Mouse (Mus musculus): Measurements from ENCODE around the gene Retreg2. TPM values are rescaled to one million over a fixed set of nuclear protein-coding genes. Genes with fewer than 3 reads are reported as not detected.

The Retreg2 gene
- polyA plus RNA-seq, 1 experiment = 44.3 TPM

DNA sequence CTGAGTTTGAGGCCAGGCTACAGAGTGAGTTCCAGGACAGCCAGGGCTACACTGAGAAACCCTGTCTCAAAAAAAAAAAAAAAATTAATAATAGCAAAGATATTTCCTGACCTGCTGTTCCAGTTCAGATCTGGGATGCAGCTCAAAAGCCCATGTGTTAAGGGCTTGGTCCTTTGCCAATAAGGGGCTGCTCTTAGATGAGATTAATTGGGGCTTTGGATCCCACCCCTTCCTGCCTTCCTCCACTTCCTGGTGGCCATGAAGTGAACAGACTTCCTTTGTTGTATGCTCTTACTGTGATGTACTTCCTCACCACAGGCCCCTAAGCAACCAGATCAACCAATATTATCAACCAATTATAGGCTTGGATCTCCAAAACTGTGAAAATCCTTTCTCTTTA is 44.5 kb downstream of the Retreg2 start:
- TF ChIP-seq POLR2A (IDR thresholded peaks at IDR 0.05; ENCODE audit: low read depth, low read length) = no peak
- TF ChIP-seq CTCF (IDR thresholded peaks at IDR 0.05; ENCODE audit: borderline replicate concordance, insufficient read depth, low read length) = no peak
- Histone ChIP-seq H3K4me1 (ENCODE audit: control insufficient read depth, insufficient read depth, low read length) (no peaks in the 10 kb centered on the region), H3K27ac (ENCODE audit: insufficient read depth, low read length) (no peak overlapping the region), H3K4me3 (ENCODE audit: insufficient read depth, low read length) (no peak overlapping the region)

DNA sequence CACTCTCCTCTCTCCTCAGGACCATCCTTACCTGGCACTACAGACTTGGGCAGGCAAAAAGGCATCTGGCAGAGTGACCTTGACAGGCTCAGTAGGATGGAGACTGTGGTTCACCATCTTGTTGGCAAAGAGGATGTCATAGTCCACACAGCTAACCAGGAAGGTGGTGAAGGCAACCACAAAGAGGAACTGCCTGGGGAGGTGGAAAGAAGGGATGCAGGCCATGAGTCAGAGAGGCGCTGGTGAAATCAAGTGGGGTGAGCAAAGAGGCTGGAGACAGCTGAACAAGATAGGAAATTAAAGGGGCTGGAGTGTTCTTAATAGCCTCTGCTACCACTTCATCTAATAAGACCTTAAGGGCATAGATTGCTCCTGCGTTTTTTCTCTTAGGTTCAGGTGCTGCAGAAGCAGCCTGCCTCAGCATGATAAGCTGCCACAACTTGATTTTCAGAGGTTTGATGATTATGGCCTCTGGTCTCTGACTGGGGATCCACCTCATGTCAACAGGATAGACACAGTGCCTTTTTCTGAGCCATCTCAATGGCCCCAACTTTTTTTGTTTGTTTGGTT is 45.4 kb downstream of the Retreg2 start:
- TF ChIP-seq POLR2A (IDR thresholded peaks at IDR 0.05; ENCODE audit: low read depth, low read length) (no peak), CTCF (IDR thresholded peaks at IDR 0.05; ENCODE audit: borderline replicate concordance, insufficient read depth, low read length) (no peak)
- no peak overlapping the region for H3K27ac ChIP-seq (ENCODE audit: insufficient read depth, low read length)
- H3K4me3 ChIP-seq (ENCODE audit: insufficient read depth, low read length) = no peak overlapping the region
- 0 out of 2 replicates have a peak, but pooled peaks cover under 1% of the 10 kb centered on the region for H3K4me1 ChIP-seq (ENCODE audit: control insufficient read depth, insufficient read depth, low read length)

DNA sequence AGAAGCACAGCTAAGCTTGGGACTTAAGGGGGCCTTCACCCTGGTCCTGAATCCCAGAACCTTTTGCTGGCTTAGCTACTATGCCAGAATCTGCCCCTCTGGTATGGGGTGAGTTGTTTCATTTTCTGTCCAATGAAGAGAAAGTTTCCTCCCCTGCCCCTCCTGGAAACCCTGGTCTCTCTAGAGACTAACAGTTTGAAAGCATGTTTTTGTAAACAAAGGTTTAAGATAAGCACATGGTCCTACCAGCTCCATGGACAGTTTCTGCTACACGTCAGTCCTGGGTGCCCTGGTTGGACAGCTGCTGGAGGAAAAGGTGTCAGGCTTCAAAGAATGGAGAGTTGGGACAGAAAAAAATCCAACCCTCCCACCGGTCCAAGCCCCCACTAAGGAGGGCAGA is 48.0 kb downstream of the Retreg2 start:
- no peak overlapping the region for H3K27ac ChIP-seq (ENCODE audit: insufficient read depth, low read length)
- no peak overlapping the region; the same call in 1 of the 2 replicates for H3K4me3 ChIP-seq (ENCODE audit: insufficient read depth, low read length)
- TF ChIP-seq POLR2A (IDR thresholded peaks at IDR 0.05; ENCODE audit: low read depth, low read length) (no peak), CTCF (IDR thresholded peaks at IDR 0.05; ENCODE audit: borderline replicate concordance, insufficient read depth, low read length) (no peak)
- H3K4me1 ChIP-seq (ENCODE audit: control insufficient read depth, insufficient read depth, low read length) = 0 out of 2 replicates have a peak, but pooled peaks cover 5% of the 10 kb centered on the region

DNA sequence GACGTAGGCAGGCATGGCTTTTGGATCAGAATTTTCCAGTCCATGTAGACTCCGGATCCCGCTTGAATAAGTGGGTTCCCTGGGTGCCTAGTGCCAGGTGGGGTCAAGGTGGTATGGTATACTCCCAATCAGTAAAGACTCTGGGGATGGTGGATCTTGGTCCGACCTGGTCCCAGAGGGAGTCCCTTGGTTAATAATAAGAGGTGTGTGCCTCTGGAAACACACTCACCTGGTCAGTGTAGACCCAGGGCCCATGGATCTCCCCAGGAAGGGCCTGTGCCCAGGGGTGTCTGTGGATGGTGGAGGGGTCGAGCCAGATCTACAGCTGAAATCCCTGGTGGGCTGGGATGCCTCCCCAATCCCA is 48.7 kb downstream of the Retreg2 start:
- H3K27ac ChIP-seq (ENCODE audit: insufficient read depth, low read length) = no peak overlapping the region
- H3K4me1 ChIP-seq (ENCODE audit: control insufficient read depth, insufficient read depth, low read length) = 0 out of 2 replicates have a peak, but pooled peaks cover 5% of the 10 kb centered on the region
- H3K4me3 ChIP-seq (ENCODE audit: insufficient read depth, low read length) = peak overlapping the region; percentile 78
- TF ChIP-seq CTCF (IDR thresholded peaks at IDR 0.05; ENCODE audit: borderline replicate concordance, insufficient read depth, low read length) (no peak), POLR2A (IDR thresholded peaks at IDR 0.05; ENCODE audit: low read depth, low read length) (no peak)

DNA sequence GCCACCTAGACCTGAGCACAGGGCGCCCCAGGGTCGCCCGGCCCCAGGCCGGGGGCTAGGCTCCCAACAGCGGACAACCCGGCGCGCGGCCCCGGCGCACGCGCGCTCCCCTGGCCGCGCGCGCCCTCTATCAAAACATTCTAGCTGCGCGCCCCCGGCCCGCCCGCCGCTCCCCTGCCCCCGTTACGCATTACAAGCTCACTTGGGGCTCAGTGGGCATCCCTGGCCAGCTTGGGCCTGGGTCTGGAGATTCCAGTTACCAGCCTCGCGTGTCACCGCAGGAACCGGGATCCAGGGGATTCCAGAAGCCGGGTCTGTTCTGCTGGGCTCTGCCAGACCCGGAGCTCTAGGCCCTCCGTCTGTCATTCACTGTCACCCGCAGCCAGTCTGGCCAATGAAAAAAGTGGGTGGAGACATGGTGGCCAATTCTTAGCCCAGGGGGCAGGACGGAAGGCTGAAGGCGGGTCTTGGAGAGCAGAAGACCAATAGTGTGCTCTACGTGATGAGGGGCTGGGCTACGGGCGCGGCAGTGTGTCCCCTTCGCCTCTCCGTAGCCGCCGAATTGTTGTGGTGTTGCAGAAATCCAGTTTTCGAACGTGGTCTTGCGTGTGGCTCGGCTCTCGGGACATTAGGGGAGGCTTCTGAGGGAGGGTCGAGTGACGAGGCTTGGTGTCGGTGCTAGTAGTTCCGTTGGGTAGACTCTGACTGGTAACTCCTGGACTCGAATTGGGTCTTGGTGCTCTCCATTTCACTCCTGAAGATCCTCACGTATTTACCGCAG is 49.2 kb downstream of the Retreg2 start, which contains the start of the genes Ankzf1 and Atg9a:
TSS of gene Ankzf1 (plus strand) at position 530 of the 781 bp plus-strand sequence.
TSS of gene Atg9a (minus strand) at position 575 of the 781 bp plus-strand sequence.
- TF ChIP-seq POLR2A (IDR thresholded peaks at IDR 0.05; ENCODE audit: low read depth, low read length) (peak; percentile 91), CTCF (IDR thresholded peaks at IDR 0.05; ENCODE audit: borderline replicate concordance, insufficient read depth, low read length) (no peak)
- Histone ChIP-seq H3K4me1 (ENCODE audit: control insufficient read depth, insufficient read depth, low read length) (0 out of 2 replicates have a peak, but pooled peaks cover 5% of the 10 kb centered on the region), H3K27ac (ENCODE audit: insufficient read depth, low read length) (peak within 1 kb of the TSS; percentile 90)

DNA sequence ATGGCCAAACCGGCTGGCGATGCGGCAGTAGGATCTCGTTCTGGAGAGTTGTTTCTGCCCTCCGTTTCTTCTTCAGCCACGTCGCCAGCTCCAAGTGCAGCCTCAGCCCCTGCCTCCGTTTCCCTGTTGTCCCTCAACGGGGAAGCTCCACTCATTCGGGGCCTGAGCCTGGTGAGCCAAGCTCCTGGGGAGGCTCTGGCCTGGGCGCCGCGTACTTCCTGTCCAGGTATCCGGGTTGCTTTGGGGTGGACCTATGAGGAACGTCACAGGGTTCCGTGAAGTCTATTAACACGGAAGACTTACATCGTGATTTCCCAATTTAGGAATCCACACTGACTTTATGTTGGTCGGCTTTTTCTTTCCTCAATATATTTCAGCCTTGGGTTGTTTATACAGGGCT is 49.9 kb downstream of the Retreg2 start:
- Histone ChIP-seq H3K4me1 (ENCODE audit: control insufficient read depth, insufficient read depth, low read length) (0 out of 2 replicates have a peak, but pooled peaks cover 5% of the 10 kb centered on the region), H3K4me3 (ENCODE audit: insufficient read depth, low read length) (peak overlapping the region; percentile 74), H3K27ac (ENCODE audit: insufficient read depth, low read length) (peak overlapping the region; percentile 90)
- TF ChIP-seq POLR2A (IDR thresholded peaks at IDR 0.05; ENCODE audit: low read depth, low read length) (no peak; the same call in none of the 2 replicates), CTCF (IDR thresholded peaks at IDR 0.05; ENCODE audit: borderline replicate concordance, insufficient read depth, low read length) (no peak)

More for the DNA sequence above, 49.2 kb downstream of the Retreg2 start, which contains the start of the genes Ankzf1 and Atg9a:
- peak within 1 kb of the TSS; percentile 78 for H3K4me3 ChIP-seq (ENCODE audit: insufficient read depth, low read length)

Other genes starting within 250 kb of the Retreg2 start
- gene Cryba2, start 249.6 kb upstream of the Retreg2 start, polyA plus RNA-seq (2011; ENCODE audit: insufficient read length, low read depth, missing spikeins) = not detected in 2 replicates
- gene Cfap65, start 207.2 kb upstream of the Retreg2 start, polyA plus RNA-seq (2011; ENCODE audit: insufficient read length, low read depth, missing spikeins) = not detected in 2 replicates
- not detected in 2 replicates for gene Ihh, start 191.1 kb upstream of the Retreg2 start, polyA plus RNA-seq (2011; ENCODE audit: insufficient read length, low read depth, missing spikeins)
- 9.1 and 10.3 TPM in 2 replicates for gene Nhej1, start 17.6 kb upstream of the Retreg2 start, polyA plus RNA-seq (2011; ENCODE audit: insufficient read length, low read depth, missing spikeins)
- gene Slc23a3, start 8.9 kb upstream of the Retreg2 start, polyA plus RNA-seq (2011; ENCODE audit: insufficient read length, low read depth, missing spikeins) = 0.42 TPM in 1 of 2 replicates, not detected in the other
- gene Cnppd1, start 67 bp upstream of the Retreg2 start, polyA plus RNA-seq (2011; ENCODE audit: insufficient read length, low read depth, missing spikeins) = 34.2 and 40.9 TPM in 2 replicates
- gene Zfand2b, start 25.9 kb downstream of the Retreg2 start, polyA plus RNA-seq (2011; ENCODE audit: insufficient read length, low read depth, missing spikeins) = 11.8 and 14.8 TPM in 2 replicates
- gene Abcb6, start 37.6 kb downstream of the Retreg2 start, polyA plus RNA-seq (2011; ENCODE audit: insufficient read length, low read depth, missing spikeins) = 7.0 and 13.4 TPM in 2 replicates
- gene Ankzf1, start 49.4 kb downstream of the Retreg2 start, polyA plus RNA-seq (2011; ENCODE audit: insufficient read length, low read depth, missing spikeins) = 10.1 and 15.6 TPM in 2 replicates
- 31.1 and 32.6 TPM in 2 replicates for gene Atg9a, start 49.4 kb downstream of the Retreg2 start, polyA plus RNA-seq (2011; ENCODE audit: insufficient read length, low read depth, missing spikeins)
- gene Glb1l, start 68.0 kb downstream of the Retreg2 start, polyA plus RNA-seq (2011; ENCODE audit: insufficient read length, low read depth, missing spikeins) = 25.1 and 34.3 TPM in 2 replicates
- 57.3 and 59.4 TPM in 2 replicates for gene Stk16, start 68.1 kb downstream of the Retreg2 start, polyA plus RNA-seq (2011; ENCODE audit: insufficient read length, low read depth, missing spikeins)
- 27.8 and 46.8 TPM in 2 replicates for gene Tuba4a, start 77.1 kb downstream of the Retreg2 start, polyA plus RNA-seq (2011; ENCODE audit: insufficient read length, low read depth, missing spikeins)
- gene A630095N17Rik, start 89.3 kb downstream of the Retreg2 start, polyA plus RNA-seq (2011; ENCODE audit: insufficient read length, low read depth, missing spikeins) = not detected in 2 replicates
- 28.4 and 31.8 TPM in 2 replicates for gene Dnajb2, start 93.6 kb downstream of the Retreg2 start, polyA plus RNA-seq (2011; ENCODE audit: insufficient read length, low read depth, missing spikeins)
- 67.6 and 114 TPM in 2 replicates for gene Ptprn, start 121.7 kb downstream of the Retreg2 start, polyA plus RNA-seq (2011; ENCODE audit: insufficient read length, low read depth, missing spikeins)
- not detected in 2 replicates for gene Resp18, start 135.6 kb downstream of the Retreg2 start, polyA plus RNA-seq (2011; ENCODE audit: insufficient read length, low read depth, missing spikeins)
- 79.7 and 96.9 TPM in 2 replicates for gene Dnpep, start 175.2 kb downstream of the Retreg2 start, polyA plus RNA-seq (2011; ENCODE audit: insufficient read length, low read depth, missing spikeins)
- gene Des, start 217.6 kb downstream of the Retreg2 start, polyA plus RNA-seq (2011; ENCODE audit: insufficient read length, low read depth, missing spikeins) = 11.3 and 12.3 TPM in 2 replicates
- 54.2 and 56.4 TPM in 2 replicates for gene Speg, start 232.5 kb downstream of the Retreg2 start, polyA plus RNA-seq (2011; ENCODE audit: insufficient read length, low read depth, missing spikeins)